Mouse (Mus musculus) limb, embryonic 12.5 days (tissue): ENCODE measurements around the gene Ptn. TPM values are rescaled to one million over a fixed set of nuclear protein-coding genes. Genes with fewer than 3 reads are reported as not detected.
"Not testable (repeated sequence)": the region's sequence is repeated elsewhere in the genome, so short reads cannot be mapped to it uniquely, and the experiment has no call there.

Experiments used
- ATAC-seq: fragments of 200-750 bp; cut with Nextera tagmentation; 2 replicates; pipeline ENCODE4 v1.8.0; 2017; ENCODE audit warnings: low read depth, moderate TSS enrichment; ENCODE audit not compliant: insufficient number of reproducible peaks, insufficient read depth, low FRiP score, low TSS enrichment
- H3K27ac ChIP-seq: fragments of 300-500 bp; sonication (generic); 2 replicates; pipeline ENCODE4 v1.5.1; 2016; ENCODE audit warnings: mild to moderate bottlenecking, moderate library complexity
- H3K27me3 ChIP-seq: fragments of 300-500 bp; sonication (generic); 2 replicates; pipeline ENCODE4 v1.6.1; 2016; ENCODE audit warnings: mild to moderate bottlenecking, moderate library complexity
- H3K36me3 ChIP-seq: fragments of 300-500 bp; sonication (generic); 2 replicates; pipeline ENCODE4 v1.6.1; 2016; ENCODE audit warnings: mild to moderate bottlenecking, moderate library complexity
- H3K4me1 ChIP-seq: fragments of 300-500 bp; sonication (generic); replicated peaks from 2 replicates; pipeline ENCODE4 v1.6.1; 2016
- H3K4me2 ChIP-seq: fragments of 300-500 bp; sonication (generic); 2 replicates; pipeline ENCODE4 v1.6.1; 2016; ENCODE audit warnings: mild to moderate bottlenecking, moderate library complexity
- H3K4me3 ChIP-seq: fragments of 300-500 bp; sonication (generic); replicated peaks from 2 replicates; pipeline ENCODE4 v1.5.1; 2016; ENCODE audit warnings: mild to moderate bottlenecking
- H3K9ac ChIP-seq: fragments of 300-500 bp; sonication (generic); replicated peaks from 2 replicates; pipeline ENCODE4 v1.6.1; 2016; ENCODE audit warnings: mild to moderate bottlenecking, moderate library complexity
- H3K9me3 ChIP-seq: fragments of 300-500 bp; sonication (generic); 2 replicates; pipeline ENCODE4 v1.6.1; 2016; ENCODE audit warnings: mild to moderate bottlenecking, moderate library complexity
- WGBS: fragments of 180-500 bp; shearing (Covaris S2); methylation state at CpG from one replicate; pipeline ENCODE4 v1.1.7; 2016; 5-methylcytosine and 5-hydroxymethylcytosine counted together
- polyA plus RNA-seq: library from polyadenylated mRNA; unstranded; fragments of >200 nt; fragmentation: Nextera tagmentation; extraction: Ambion mirVana; gene quantifications from 2 replicates; pipeline ENCODE4 v1.2.1, GENCODE M21; 2016

Ptn gene
- polyA plus RNA-seq, 1 experiment from 2014 or later: 395 TPM

GRCm38 (mm10) chr6:36752887-36753286, 57.1 kb downstream of the Ptn start:
- peaks cover 6% of the 10 kb centered on the region; the same call in 1 of the 2 replicates for H3K4me1 ChIP-seq
- H3K4me3 ChIP-seq: no peak overlapping the region
- peaks cover 10% of the 10 kb centered on the region; the same call in 1 of the 2 replicates for H3K36me3 ChIP-seq
- no peak overlapping the region for H3K27ac ChIP-seq
- H3K9me3 ChIP-seq: no peaks in the 10 kb centered on the region
- no peak for ATAC-seq
- H3K4me2 ChIP-seq: no peak overlapping the region
- 72% methylated on average over 6 of the region's 6 CpGs for WGBS
- no peak overlapping the region for H3K9ac ChIP-seq
- H3K27me3 ChIP-seq: no peaks in the 10 kb centered on the region

- no peak overlapping the region for H3K4me2 ChIP-seq
- WGBS: 90% methylated on average over 5 of the region's 5 CpGs
- no peak overlapping the region for H3K27ac ChIP-seq
- no peak overlapping the region for H3K4me3 ChIP-seq
- no peak overlapping the region for H3K9ac ChIP-seq
- no peaks in the 10 kb centered on the region for H3K27me3 ChIP-seq
- H3K4me1 ChIP-seq: no peaks in the 10 kb centered on the region
- no peak for ATAC-seq
- peaks cover 81% of the 10 kb centered on the region for H3K36me3 ChIP-seq
- no peaks in the 10 kb centered on the region for H3K9me3 ChIP-seq
These were observed 70.2 kb downstream of the Ptn start for GRCm38 (mm10) chr6:36739811-36740210.

GRCm38 (mm10) chr6:36736763-36737162, 73.3 kb downstream of the Ptn start:
- Histone ChIP-seq H3K27ac (no peak overlapping the region), H3K4me3 (no peak overlapping the region), H3K4me1 (no peaks in the 10 kb centered on the region), H3K36me3 (peaks cover 87% of the 10 kb centered on the region), H3K9ac (no peak overlapping the region), H3K9me3 (peaks cover 16% of the 10 kb centered on the region), H3K4me2 (no peak overlapping the region), H3K27me3 (no peaks in the 10 kb centered on the region)
- 84% methylated on average over 2 of the region's 2 CpGs for WGBS
- ATAC-seq: no peak

- not testable (repeated sequence) for ATAC-seq, H3K27me3 ChIP-seq, H3K4me2 ChIP-seq, H3K9ac ChIP-seq, H3K4me3 ChIP-seq, H3K27ac ChIP-seq, H3K4me1 ChIP-seq
- Histone ChIP-seq H3K36me3 (peaks cover 88% of the 10 kb centered on the region), H3K9me3 (peaks cover 27% of the 10 kb centered on the region)
- 40% methylated on average over 4 of the region's 4 CpGs for WGBS
These were observed 74.4 kb downstream of the Ptn start for GRCm38 (mm10) chr6:36735622-36736021.

GRCm38 (mm10) chr6:36729811-36730210, 80.2 kb downstream of the Ptn start:
- not testable (repeated sequence) for H3K4me3 ChIP-seq, H3K4me2 ChIP-seq, H3K27ac ChIP-seq, ATAC-seq, H3K9ac ChIP-seq, H3K4me1 ChIP-seq, H3K27me3 ChIP-seq
- H3K36me3 ChIP-seq: peaks cover 78% of the 10 kb centered on the region
- H3K9me3 ChIP-seq: peaks cover 33% of the 10 kb centered on the region
- WGBS: 96% methylated on average over 7 of the region's 7 CpGs

GRCm38 (mm10) chr6:36728079-36728478, 81.9 kb downstream of the Ptn start:
- WGBS: 88% methylated on average over 7 of the region's 7 CpGs
- H3K4me3 ChIP-seq: no peak overlapping the region
- no peak for ATAC-seq
- H3K9ac ChIP-seq: no peak overlapping the region
- H3K4me2 ChIP-seq: no peak overlapping the region
- H3K27ac ChIP-seq: no peak overlapping the region
- H3K4me1 ChIP-seq: no peaks in the 10 kb centered on the region
- H3K9me3 ChIP-seq: peaks cover 30% of the 10 kb centered on the region
- H3K36me3 ChIP-seq: peaks cover 72% of the 10 kb centered on the region
- no peaks in the 10 kb centered on the region for H3K27me3 ChIP-seq

- Histone ChIP-seq H3K4me2 (no peak overlapping the region), H3K36me3 (peaks cover 62% of the 10 kb centered on the region), H3K27ac (no peak overlapping the region), H3K9ac (no peak overlapping the region), H3K4me1 (no peaks in the 10 kb centered on the region), H3K27me3 (no peaks in the 10 kb centered on the region), H3K4me3 (no peak overlapping the region), H3K9me3 (peaks cover 5% of the 10 kb centered on the region; the same call in 1 of the 2 replicates)
- no peak for ATAC-seq
- 79% methylated on average over 3 of the region's 3 CpGs for WGBS
These were observed 84.4 kb downstream of the Ptn start for GRCm38 (mm10) chr6:36725509-36726160.

GRCm38 (mm10) chr6:36722769-36723549, 87.1 kb downstream of the Ptn start:
- no peak overlapping the region for H3K9ac ChIP-seq
- no peak overlapping the region for H3K4me3 ChIP-seq
- H3K36me3 ChIP-seq: peaks cover 52% of the 10 kb centered on the region
- peak overlapping the region; percentile 32; the same call in 1 of the 2 replicates for H3K27ac ChIP-seq
- H3K9me3 ChIP-seq: no peaks in the 10 kb centered on the region
- no peaks in the 10 kb centered on the region for H3K27me3 ChIP-seq
- H3K4me1 ChIP-seq: no peaks in the 10 kb centered on the region
- no peak; the same call in 1 of the 2 replicates for ATAC-seq
- H3K4me2 ChIP-seq: no peak overlapping the region
- WGBS: 84% methylated on average over 5 of the region's 5 CpGs

- Histone ChIP-seq H3K4me2 (no peak overlapping the region), H3K9ac (no peak overlapping the region), H3K36me3 (peaks cover 42% of the 10 kb centered on the region), H3K4me1 (no peaks in the 10 kb centered on the region), H3K27ac (no peak overlapping the region), H3K4me3 (no peak overlapping the region), H3K9me3 (no peaks in the 10 kb centered on the region), H3K27me3 (no peaks in the 10 kb centered on the region)
- whole genome bisulfite sequencing: 96% methylated on average over 4 of the region's 4 CpGs
- ATAC-seq: no peak
These were observed 96.7 kb downstream of the Ptn start for GRCm38 (mm10) chr6:36713329-36713728.

- no peak overlapping the region for H3K27ac ChIP-seq
- H3K36me3 ChIP-seq: no peaks in the 10 kb centered on the region
- 33% methylated on average over 3 of the region's 3 CpGs for WGBS
- no peak for ATAC-seq
- H3K4me3 ChIP-seq: no peak overlapping the region
- H3K4me1 ChIP-seq: no peaks in the 10 kb centered on the region; the same call in 1 of the 2 replicates
- H3K9me3 ChIP-seq: no peaks in the 10 kb centered on the region
- H3K9ac ChIP-seq: no peak overlapping the region
- no peaks in the 10 kb centered on the region for H3K27me3 ChIP-seq
- H3K4me2 ChIP-seq: no peak overlapping the region
These were observed 114.5 kb downstream of the Ptn start for GRCm38 (mm10) chr6:36695481-36695880.

GRCm38 (mm10) chr6:36691497-36691896, 118.5 kb downstream of the Ptn start:
- 0% methylated on average over 1 of the region's 1 CpGs for WGBS
- Histone ChIP-seq H3K9me3 (no peaks in the 10 kb centered on the region), H3K4me2 (no peak overlapping the region), H3K27ac (no peak overlapping the region), H3K4me3 (no peak overlapping the region), H3K27me3 (no peaks in the 10 kb centered on the region), H3K9ac (no peak overlapping the region), H3K4me1 (no peaks in the 10 kb centered on the region; the same call in 1 of the 2 replicates), H3K36me3 (no peaks in the 10 kb centered on the region)
- no peak for ATAC-seq
